Mouse (Mus musculus) heart, adult 2 months (tissue): ENCODE measurements around the gene Myo6. TPM values are rescaled to one million over a fixed set of nuclear protein-coding genes. Genes with fewer than 3 reads are reported as not detected.

Experiments used
- DNase-seq, 2 experiments: peaks; one replicate each; pipeline ENCODE4 v3.0.0; 2021
- H3K27ac ChIP-seq: fragments of 200-600 bp; 2 replicates; pipeline ENCODE4 v1.8.1; 2022
- H3K27me3 ChIP-seq: fragments of 200-500 bp; 2 replicates; pipeline ENCODE4 v1.6.1; 2012; ENCODE audit warnings: mild to moderate bottlenecking, low read length, inconsistent platforms, mixed read lengths; ENCODE audit not compliant: control insufficient read depth, insufficient read depth
- H3K36me3 ChIP-seq: fragments of 200-500 bp; 2 replicates; pipeline ENCODE4 v1.6.1; 2012; ENCODE audit warnings: low read length, inconsistent platforms; ENCODE audit not compliant: control insufficient read depth, insufficient read depth
- H3K4me1 ChIP-seq: fragments of 200-500 bp; 2 replicates; pipeline ENCODE4 v1.6.1; 2011; ENCODE audit warnings: low read length; ENCODE audit not compliant: control insufficient read depth, insufficient read depth
- H3K4me3 ChIP-seq: fragments of 200-600 bp; 2 replicates; pipeline ENCODE4 v1.8.1; 2022
- H3K79me2 ChIP-seq: fragments of 200-500 bp; replicated peaks from 2 replicates; pipeline ENCODE4 v1.6.1; 2012; ENCODE audit warnings: mild to moderate bottlenecking, inconsistent platforms, low read length, moderate library complexity, mixed read lengths; ENCODE audit not compliant: control insufficient read depth, insufficient read depth
- H3K9ac ChIP-seq: fragments of 200-500 bp; 2 replicates; pipeline ENCODE4 v1.6.1; 2012; ENCODE audit warnings: low read depth, mild to moderate bottlenecking, control low read depth, inconsistent platforms, low read length, mixed read lengths
- CTCF ChIP-seq: fragments of 200-600 bp; IDR thresholded peaks from 2 replicates; pipeline ENCODE4 v1.8.1; 2022; ENCODE audit warnings: antibody characterized with exemption, mild to moderate bottlenecking, moderate library complexity
- EP300 ChIP-seq: fragments of 200-500 bp; IDR thresholded peaks from 2 replicates; pipeline ENCODE4 v1.6.1; 2011; ENCODE audit warnings: low read depth, low read length, control low read depth; ENCODE audit not compliant: insufficient read depth
- POLR2A ChIP-seq: fragments of 200-500 bp; IDR thresholded peaks from 2 replicates; pipeline ENCODE4 v1.6.1; 2011; ENCODE audit warnings: mild to moderate bottlenecking, low read depth, low read length, control low read depth; ENCODE audit not compliant: insufficient read depth
- WGBS: fragments of 180-500 bp; shearing (Covaris S2); methylation state at CpG from one replicate; pipeline ENCODE4 v1.1.7; 2018; 5-methylcytosine and 5-hydroxymethylcytosine counted together
- intact Hi-C: fragments of 180-260 bp; cut with DNase I; formaldehyde crosslinking; loops from one replicate; pipeline ENCODE4 v1.15.1; 2025
- polyA plus RNA-seq: library from polyadenylated mRNA; depleted of rRNA; stranded (reverse); fragments of >200 nt; gene quantifications from 2 replicates; pipeline ENCODE4 v1.2.3, GENCODE M21; 2012; rRNA removed
- total RNA-seq, 2 experiments: library from RNA; stranded (reverse); gene quantifications; 2 replicates each; pipeline ENCODE4 v1.2.3; 2021

The Myo6 gene
- total and polyA plus RNA-seq, 3 experiments: 6.4 to 11.4 (median 10.5) TPM

GRCm38 (mm10) chr9:80344451-80345000 lies 179.7 kb downstream of the Myo6 start:
- no peak overlapping the region for H3K4me3 ChIP-seq
- H3K4me1 ChIP-seq: no peaks in the 10 kb centered on the region
- no peak overlapping the region for H3K9ac ChIP-seq
- no peak for TF ChIP-seq CTCF
- no peak for TF ChIP-seq POLR2A
- no peak for TF ChIP-seq EP300
- H3K27ac ChIP-seq: no peak overlapping the region
- 81% methylated on average over 6 of the region's 6 CpGs for WGBS
- DNase-seq: no peak
- no peaks in the 10 kb centered on the region for H3K36me3 ChIP-seq
- no peaks in the 10 kb centered on the region for H3K79me2 ChIP-seq
- intact Hi-C loops: no loop called here
- H3K27me3 ChIP-seq: no peaks in the 10 kb centered on the region

- no peak overlapping the region for H3K4me3 ChIP-seq
- TF ChIP-seq CTCF (no peak), POLR2A (no peak), EP300 (no peak)
- H3K9ac ChIP-seq: no peak overlapping the region
- H3K27ac ChIP-seq: no peak overlapping the region
- H3K4me1 ChIP-seq: no peaks in the 10 kb centered on the region
- no peak for DNase-seq
- intact Hi-C loops: no loop called here
- no peaks in the 10 kb centered on the region for H3K79me2 ChIP-seq
- no peaks in the 10 kb centered on the region for H3K27me3 ChIP-seq
- WGBS: 65% methylated on average over 7 of the region's 7 CpGs
- H3K36me3 ChIP-seq: no peaks in the 10 kb centered on the region
These were observed 186.5 kb downstream of the Myo6 start for GRCm38 (mm10) chr9:80351295-80351677.

GRCm38 (mm10) chr9:80351678-80352331 lies 187.0 kb downstream of the Myo6 start:
- no peaks in the 10 kb centered on the region for H3K79me2 ChIP-seq
- no peak overlapping the region for H3K4me3 ChIP-seq
- H3K4me1 ChIP-seq: no peaks in the 10 kb centered on the region
- no peak overlapping the region for H3K9ac ChIP-seq
- no peaks in the 10 kb centered on the region for H3K36me3 ChIP-seq
- no peaks in the 10 kb centered on the region for H3K27me3 ChIP-seq
- TF ChIP-seq EP300: no peak
- no peak for TF ChIP-seq CTCF
- no peak for TF ChIP-seq POLR2A
- WGBS: 53% methylated on average over 20 of the region's 20 CpGs
- DNase-seq: no peak
- intact Hi-C loops: no loop called here
- H3K27ac ChIP-seq: no peak overlapping the region

GRCm38 (mm10) chr9:80360063-80360462 lies 195.2 kb downstream of the Myo6 start:
- Histone ChIP-seq H3K27ac (no peak overlapping the region), H3K36me3 (no peaks in the 10 kb centered on the region), H3K4me3 (no peak overlapping the region), H3K27me3 (no peaks in the 10 kb centered on the region), H3K9ac (no peak overlapping the region), H3K4me1 (no peaks in the 10 kb centered on the region), H3K79me2 (no peaks in the 10 kb centered on the region)
- DNase-seq: no peak
- TF ChIP-seq CTCF (no peak), EP300 (no peak), POLR2A (no peak)
- intact Hi-C loops: no loop called here

Other genes starting within 250 kb of the Myo6 start
- 100 to 1,000 TPM in 1 of 2 experiments, 10 to 100 TPM in 1; 91.1 to 126 TPM for gene Filip1, start 152.2 kb upstream of the Myo6 start, total RNA-seq
- 18.8 and 31.3 TPM in 2 replicates for gene Filip1, start 152.2 kb upstream of the Myo6 start, polyA plus RNA-seq
- gene Senp6, start 98.1 kb upstream of the Myo6 start, total RNA-seq: 10 to 100 TPM; 62.5 to 72.7 TPM
- 9.6 and 18.0 TPM in 2 replicates for gene Senp6, start 98.1 kb upstream of the Myo6 start, polyA plus RNA-seq